Mouse (Mus musculus) bone marrow macrophage, adult 2 months (primary cell): Measurements from ENCODE around the gene Pnma1.

Experiments
- CTCF ChIP-seq: IDR thresholded peaks from 2 replicates; pipeline ENCODE4 v1.5.1; 2012; ENCODE audit warnings: low read depth, mild to moderate bottlenecking, low read length, moderate library complexity
- POLR2A ChIP-seq: IDR thresholded peaks from 2 replicates; pipeline ENCODE4 v1.6.1; 2012; ENCODE audit warnings: mild to moderate bottlenecking, low read depth, low read length, borderline replicate concordance

DNA sequence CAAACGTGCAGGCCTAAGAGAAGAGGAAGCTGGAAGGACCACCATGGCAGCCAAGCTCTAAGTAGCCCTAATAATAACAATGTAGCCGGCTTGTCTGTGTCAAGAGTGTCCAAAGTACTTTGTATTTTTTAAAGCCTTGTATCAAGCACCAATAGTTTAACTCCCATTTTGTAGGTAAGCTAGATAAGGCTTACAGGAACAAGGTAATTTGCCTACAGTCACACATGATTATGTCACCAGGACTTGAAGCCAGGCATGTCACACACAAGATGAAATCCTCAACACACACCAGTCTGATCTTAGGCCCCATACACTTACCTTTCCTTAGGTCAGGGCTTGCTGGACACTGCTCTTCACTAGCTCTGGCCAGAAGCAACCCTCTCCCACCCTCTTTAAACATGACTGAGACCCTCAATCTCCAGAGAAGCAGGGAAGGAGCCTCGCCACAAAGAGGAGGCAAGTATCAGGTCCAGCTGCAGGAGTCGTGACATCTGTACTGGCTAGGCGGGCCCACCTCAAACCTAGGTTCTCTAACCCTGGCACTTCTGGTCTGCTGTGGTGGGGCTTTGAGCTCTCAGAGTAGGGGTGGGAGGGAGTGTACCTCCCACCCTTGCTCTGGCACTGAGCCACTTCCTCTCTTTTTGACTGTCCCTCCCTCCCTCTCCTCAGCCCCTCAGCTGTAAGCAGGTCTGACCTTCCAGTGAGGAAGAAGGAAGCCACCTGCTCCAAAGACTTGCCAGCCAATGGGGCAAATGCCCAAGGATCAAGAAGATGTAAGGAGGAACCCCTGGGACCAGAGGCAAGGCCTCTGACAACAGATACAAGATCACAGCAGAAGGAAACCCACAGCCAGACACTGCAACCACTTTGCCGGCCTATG lies 28.8 kb upstream of the Pnma1 start:
- TF ChIP-seq CTCF (no peak), POLR2A (no peak)
